Mouse (Mus musculus): ENCODE data around the gene Mthfd1l.

Gene Mthfd1l

DNA sequence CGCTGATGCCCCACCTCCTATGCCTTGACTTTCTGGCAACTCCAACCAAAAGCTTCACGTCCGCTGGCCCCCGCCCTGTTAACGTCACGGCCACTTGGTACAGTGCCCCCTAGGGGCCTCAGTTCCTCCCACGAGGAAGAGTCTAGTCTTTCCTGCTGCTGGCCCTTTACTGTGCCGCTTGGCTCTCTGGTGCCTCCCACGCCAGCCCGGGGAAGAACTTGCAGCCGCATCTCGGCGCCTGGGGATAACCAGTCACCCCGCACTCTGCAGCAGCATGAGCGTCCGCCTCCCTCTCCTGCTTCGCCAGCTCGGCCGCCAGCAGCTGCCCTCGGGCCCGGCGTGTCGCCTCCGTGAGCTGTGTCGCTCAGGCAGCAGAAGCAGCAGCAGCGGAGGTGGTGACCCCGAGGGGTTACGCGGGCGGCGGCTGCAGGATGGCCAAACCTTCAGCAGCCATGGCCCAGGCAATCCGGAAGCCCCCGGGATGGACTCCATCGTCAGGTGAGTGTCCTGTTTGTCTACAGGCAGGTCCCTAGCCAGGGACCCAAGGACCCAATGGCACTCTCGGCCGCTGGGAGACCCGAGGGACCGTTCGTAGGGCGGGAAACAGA is at the start of gene Mthfd1l:
TSS of gene Mthfd1l (plus strand) at position 138 of the 608 bp plus-strand sequence.
- peak; percentile 95 for DNase-seq (ENCODE audit: low read depth)

DNA sequence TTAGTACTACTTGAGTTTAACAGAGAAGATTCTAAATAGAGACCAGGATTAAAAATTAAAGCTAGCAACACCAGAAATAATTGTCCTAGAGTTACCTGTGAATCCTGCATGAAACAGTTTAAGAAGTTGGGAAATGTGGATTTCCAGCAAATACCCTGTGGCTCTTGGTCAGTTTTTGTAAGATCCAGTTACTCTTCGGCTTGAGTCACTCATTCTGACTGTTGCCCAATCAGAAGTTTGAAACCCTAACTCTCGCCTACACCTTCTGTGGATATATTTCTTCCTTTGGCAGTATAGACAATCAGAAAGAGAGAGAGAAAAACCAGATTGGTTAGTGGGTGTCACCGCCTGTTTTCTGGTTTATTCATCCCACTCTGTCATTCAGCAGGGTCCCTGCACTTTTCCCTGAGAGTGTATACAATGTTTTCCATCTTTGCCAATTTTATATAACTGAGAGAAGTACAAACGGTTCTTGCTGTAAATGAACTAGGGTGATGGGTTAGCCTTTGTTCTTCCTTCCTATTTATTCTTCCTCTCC is 44.8 kb upstream of the Mthfd1l start:
- no peak for DNase-seq (ENCODE audit: low read depth)

DNA sequence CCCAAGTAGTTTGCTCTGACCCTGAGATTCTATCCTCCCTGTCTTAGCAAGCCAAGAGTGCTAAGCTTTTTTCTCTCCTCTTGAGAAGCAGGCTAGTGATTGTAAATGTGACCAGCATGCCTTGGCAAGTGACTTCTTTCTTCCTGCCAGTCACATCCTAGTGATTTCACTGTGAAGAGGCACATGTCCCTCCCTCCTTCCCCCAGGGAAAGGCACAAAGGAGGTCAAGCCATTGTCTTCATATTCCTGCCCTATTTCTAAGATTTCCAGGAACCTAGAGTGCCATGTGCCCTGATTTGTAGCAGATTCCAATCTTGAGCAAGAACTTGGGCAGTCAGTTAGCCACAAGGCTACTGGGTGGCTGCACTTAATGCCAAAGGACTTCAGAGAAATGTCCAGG is 41.1 kb upstream of the Mthfd1l start:
- DNase-seq (ENCODE audit: low read depth): no peak

- DNase-seq (ENCODE audit: low read depth): no peak
These were observed 39.5 kb upstream of the Mthfd1l start for GRCm38 (mm10) chr10:3933311-3933940.

GRCm38 (mm10) chr10:3936864-3937263 is 36.1 kb upstream of the Mthfd1l start:
- DNase-seq (ENCODE audit: low read depth): peak; percentile 85

- DNase-seq (ENCODE audit: low read depth): no peak
These were observed 32.9 kb upstream of the Mthfd1l start for GRCm38 (mm10) chr10:3939895-3940595.

GRCm38 (mm10) chr10:3940596-3940975 is 32.3 kb upstream of the Mthfd1l start:
- DNase-seq (ENCODE audit: low read depth): no peak

DNA sequence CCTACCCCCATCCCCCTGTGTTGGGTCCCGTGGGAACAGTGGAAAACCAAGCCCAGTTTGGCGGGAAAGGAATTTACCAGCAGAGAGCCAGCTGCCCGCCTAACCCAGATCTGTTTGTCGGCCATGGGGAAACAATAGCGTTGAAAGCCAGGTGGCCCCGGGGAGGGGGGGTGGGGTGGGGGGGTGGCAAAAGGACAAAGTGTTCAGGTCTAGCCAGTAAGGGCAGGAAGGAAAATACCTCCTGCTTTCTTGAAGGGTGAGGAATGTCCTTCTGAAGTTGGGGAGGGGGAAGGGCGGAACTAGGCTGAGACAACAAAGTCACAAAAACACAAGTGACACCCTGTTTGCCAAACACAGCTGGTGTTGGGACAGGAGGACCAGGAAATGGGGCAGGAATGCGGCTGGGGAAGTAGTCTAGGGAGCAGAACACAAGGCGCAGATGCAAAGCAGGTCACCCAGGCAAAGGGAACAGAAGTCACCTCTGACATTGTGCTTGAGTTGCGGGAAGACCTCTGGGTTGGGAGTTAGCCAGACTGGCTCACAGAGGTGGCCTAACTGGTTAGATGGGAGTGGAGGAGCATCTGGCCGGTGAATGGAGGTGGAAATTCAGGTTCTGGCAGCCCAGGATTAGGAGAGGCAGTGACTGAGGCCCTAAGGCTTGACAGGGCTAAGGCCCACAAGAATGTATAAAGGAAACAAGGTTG is 31.7 kb upstream of the Mthfd1l start:
- no peak for DNase-seq (ENCODE audit: low read depth)

- DNase-seq (ENCODE audit: low read depth): peak; percentile 67
These were observed 30.6 kb upstream of the Mthfd1l start for GRCm38 (mm10) chr10:3942289-3942688.

DNA sequence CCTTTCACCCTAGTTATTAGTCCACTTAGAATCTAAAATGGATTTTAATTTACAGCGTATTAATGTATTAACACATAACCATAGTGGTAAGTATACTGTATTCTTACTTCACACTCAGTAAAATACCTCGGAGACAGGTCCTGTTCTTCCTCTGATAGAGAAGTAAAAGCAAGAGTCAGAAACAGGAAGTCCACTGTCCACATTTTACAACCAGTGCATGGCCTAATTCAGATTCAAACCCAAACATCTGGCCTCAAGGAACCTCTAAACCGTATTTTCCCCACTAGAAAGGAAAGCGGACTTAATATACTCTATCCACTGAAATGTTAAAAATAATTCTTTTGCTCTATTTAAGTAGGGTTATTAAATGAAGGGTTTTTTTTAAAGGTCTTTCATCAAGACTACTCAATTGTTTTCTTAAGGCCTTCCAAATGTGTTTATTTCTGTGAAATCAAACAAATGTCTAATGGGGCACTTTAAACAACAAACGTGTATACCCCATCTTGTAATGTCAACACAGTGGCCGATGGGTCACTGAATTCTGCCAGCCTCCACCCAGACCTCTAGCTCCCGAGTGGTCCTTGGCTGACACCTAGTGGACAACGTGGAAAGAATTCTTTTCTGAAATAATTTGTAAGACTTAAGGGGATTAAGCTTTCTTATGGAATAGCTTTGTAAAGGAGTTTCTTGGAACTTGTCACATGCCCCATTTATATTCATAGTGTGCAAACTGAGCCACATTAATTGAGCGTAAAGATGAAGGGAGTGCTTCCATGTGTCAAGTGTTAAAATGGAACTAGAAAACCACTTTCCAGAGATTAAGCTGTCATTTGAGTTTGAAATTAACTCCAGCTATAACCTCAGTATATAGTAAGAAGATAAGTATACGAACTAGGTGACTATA is 29.2 kb upstream of the Mthfd1l start:
- peak; percentile 85 for DNase-seq (ENCODE audit: low read depth)

DNA sequence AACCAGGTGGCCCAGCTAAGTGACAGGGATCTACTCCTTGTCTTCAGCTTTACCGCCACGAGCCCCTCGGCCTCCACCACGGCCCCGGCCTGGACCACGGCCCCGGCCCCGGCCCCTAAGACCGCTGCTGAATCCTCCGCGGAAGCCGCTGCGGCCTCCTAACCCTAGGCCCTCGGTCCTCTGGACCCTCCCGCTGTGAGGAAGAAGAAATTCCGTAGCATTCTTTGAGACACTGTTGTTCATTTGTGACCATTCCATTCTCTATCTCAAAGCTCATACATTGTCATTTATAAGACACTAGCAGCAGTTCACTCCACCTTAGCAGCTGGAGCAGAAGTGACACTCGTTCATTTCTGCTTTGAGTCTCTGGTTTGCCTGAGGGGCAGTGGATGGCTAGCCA is 26.0 kb upstream of the Mthfd1l start:
- no peak for DNase-seq (ENCODE audit: low read depth)

DNA sequence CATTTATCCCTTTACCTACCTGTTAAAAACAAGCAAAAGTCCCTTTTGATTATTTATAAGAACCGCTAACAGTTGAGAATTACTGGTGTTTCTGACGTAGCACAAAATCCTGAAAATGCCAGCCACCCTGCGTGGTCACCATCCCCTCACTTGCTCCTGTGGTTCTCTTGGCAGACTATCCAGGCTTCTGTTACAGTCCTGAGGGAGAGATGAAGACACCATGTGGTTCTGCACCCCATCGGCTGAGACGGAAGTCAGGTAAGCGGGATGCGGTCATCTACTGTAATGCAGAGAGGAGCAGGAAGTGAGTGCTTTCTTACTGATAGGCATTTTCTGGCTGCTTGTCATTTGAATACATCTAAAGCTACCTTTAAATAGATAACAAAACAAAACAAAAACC is 25.6 kb upstream of the Mthfd1l start:
- DNase-seq (ENCODE audit: low read depth): no peak

GRCm38 (mm10) chr10:3949306-3949705 is 23.6 kb upstream of the Mthfd1l start:
- DNase-seq (ENCODE audit: low read depth): no peak

DNA sequence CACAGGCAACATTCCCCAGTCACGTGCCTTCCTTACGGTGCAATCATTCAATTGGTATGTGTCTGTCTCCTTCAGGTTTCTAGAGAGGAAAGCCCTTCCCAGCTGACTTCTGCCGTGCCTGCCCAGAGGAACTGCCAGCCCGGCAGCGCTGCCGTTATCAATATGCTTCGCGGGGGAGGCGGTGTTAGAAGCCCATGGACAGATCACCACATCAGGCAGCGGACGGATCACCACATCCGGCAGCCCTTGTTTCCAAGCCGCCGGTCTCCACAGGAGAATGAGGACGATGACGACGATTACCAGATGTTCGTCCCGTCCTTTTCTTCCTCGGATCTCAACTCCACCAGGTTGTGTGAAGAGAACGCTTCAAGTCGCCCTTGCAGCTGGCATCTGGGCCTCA is 16.4 kb upstream of the Mthfd1l start:
- no peak for DNase-seq (ENCODE audit: low read depth)

DNA sequence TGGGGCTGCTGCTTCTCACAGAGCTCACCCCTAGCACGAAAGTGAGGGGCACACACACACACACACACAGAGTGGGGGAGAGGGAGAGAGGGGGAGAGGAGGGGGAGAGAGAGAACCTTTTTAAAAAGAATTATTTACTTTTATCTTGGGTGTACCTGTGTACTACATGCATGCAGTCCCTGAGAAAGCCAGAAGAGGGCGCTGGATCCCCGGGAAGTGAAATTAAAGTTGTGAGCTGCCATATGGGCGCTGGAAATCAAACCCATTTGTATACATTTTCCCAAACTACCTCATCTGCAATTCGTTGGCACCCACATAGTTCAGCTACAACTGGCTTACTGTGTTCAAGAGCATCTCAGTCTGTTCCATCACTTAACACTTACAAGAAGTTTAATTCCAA is 14.3 kb upstream of the Mthfd1l start:
- no peak for DNase-seq (ENCODE audit: low read depth)

DNA sequence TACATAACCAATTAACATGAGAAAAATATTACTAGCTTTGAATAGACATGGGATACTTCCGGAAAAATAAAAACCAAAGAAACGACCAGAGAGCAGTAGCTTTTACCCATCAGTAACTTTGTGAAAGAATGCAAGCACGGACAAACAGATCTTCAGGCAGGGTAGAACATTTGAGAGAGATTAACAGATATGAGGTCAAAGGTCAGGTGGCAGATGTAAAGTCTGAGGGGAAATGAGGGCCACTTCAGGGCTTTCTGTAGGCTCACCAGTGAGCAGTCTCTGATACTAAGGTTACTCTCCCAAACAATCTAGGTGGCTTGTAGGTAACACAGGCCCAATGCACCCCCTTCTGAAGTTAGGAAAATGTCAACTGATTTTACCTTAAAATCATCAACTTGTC is 3.9 kb upstream of the Mthfd1l start:
- DNase-seq (ENCODE audit: low read depth): no peak

GRCm38 (mm10) chr10:3972237-3972636 is 681 bp upstream of the Mthfd1l start:
- DNase-seq (ENCODE audit: low read depth): peak; percentile 65

DNA sequence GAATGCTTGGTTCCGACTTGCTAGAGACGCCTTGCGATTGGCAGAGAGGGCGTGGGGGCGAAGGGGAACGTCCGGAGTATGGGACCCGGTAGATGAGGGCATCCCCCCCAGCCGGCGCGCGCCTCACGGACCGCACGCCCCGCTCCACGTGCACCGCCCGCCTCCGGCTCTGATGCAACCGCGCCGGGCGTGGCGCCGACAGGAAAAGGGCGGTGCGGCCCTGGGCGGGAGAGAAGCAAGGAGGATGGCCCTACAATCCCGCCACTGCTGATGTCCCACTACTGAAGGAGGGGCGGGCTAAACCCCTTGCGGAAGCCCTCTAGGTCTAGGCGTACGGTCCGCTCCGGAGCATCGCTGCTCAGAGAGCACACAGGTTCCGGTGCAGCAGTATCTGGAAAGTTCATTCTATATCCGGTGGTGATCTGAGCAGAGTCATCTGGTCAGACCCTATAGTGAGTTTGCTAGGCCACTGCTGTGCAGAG is 712 bp downstream of the Mthfd1l start:
- peak; percentile 97 for DNase-seq (ENCODE audit: low read depth)

- DNase-seq (ENCODE audit: low read depth): no peak
These were observed 1.5 kb downstream of the Mthfd1l start for GRCm38 (mm10) chr10:3974380-3974779.

GRCm38 (mm10) chr10:3975898-3976622 is 3.1 kb downstream of the Mthfd1l start:
- DNase-seq (ENCODE audit: low read depth): peak; percentile 42

DNA sequence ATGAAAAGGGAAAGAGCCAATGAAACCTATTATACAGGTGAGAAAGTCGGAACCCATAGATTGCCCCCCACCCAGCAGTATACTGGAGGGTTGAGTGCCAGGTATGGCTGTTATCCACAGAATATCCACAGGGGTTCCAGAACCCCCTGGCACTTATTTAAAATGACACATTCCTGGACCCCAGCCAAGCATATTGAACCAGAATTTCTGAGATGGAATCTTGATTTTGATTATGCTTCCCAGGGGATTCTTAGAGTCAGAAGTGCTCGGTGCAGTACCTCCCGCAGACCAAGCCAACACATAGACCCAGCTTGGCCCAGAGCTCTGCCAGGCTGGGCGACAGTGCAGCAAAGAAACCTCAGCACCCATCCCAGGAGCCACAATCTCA is 3.7 kb downstream of the Mthfd1l start:
- no peak for DNase-seq (ENCODE audit: low read depth)
